Mouse (Mus musculus) layer of hippocampus, adult 6 months (tissue): ENCODE results near the gene Tecpr2. TPM values are rescaled to one million over a fixed set of nuclear protein-coding genes. Genes with fewer than 3 reads are reported as not detected.

Source experiments
- long read RNA-seq, 2 experiments: library from polyadenylated mRNA; unstranded; transcript quantifications; one replicate each; pipeline ENCODE4 v2.0.0; 2019 to 2020
- polyA plus RNA-seq: library from polyadenylated mRNA; unstranded; fragments of <200 nt; fragmentation: Nextera tagmentation; gene quantifications from 2 replicates; pipeline ENCODE4 v1.2.3, GENCODE M21; 2021

Tecpr2 gene
- 6.4 and 7.0 TPM in 2 replicates for polyA plus RNA-seq
- long read RNA-seq, experiment 1, full-length matches to known transcripts = 1 of 18 reads
- long read RNA-seq, experiment 1, partial matches to known transcripts = 6 of 18 reads
- long read RNA-seq, experiment 1, other reads (novel, unspliced or antisense) = 11 of 18 reads
- long read RNA-seq, experiment 2, full-length matches to known transcripts = 10 of 58 reads
- long read RNA-seq, experiment 2, partial matches to known transcripts = 41 of 58 reads
- long read RNA-seq, experiment 2, other reads (novel, unspliced or antisense) = 7 of 58 reads

DNA sequence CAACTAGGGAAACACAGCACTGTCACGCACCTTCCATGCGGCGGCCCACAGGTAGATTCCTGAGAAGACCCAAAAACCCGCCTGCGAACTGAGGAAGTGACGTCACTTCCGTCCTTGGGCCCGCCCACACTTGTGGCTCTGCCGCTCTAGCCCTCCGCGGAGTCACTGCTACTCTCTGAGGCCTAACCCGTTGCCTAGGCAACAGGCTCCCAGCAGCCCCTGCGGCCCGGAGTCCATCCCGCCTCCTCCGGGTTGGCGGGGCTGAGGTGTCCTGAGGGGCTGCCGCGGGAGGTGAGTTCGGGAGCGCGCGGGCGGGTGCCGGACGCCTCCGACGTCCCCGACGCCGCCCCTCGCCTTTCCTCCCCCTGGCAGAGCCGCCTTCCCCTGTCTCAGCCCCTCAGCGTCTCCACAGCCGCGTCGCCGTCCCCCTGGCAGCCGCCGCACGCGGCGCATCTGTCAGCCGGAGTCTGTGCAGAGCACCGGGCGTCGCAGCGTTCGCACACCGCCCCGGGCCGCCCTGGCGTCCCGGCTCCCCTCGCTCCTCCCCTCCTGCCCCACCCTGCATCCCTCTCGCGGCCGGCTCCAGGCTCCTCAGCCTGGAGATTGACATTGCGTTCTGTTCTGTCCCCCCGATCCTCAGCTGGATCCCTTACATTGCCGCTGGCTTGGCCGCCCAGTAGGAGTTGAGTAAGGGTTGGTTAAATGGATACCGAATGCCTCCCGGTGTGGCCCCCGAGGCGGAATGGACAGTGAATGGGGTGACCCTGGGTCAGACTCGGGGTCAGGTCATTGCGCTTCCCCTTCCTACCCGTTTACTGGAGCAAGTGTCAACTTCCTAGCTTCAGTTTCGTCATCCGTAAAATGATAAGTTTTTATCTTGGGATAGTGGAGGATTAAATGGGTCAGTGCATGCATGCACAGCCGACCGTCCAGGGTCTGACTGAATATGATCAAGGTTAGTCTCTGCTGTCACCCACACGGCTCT is at the start of gene Tecpr2, which contains the start of gene Cinp:
Gene Tecpr2, plus strand, starts transcription at position 229 of the 985 bp plus-strand sequence.
Gene Cinp, minus strand, starts transcription at position 110 of the 985 bp plus-strand sequence.

DNA sequence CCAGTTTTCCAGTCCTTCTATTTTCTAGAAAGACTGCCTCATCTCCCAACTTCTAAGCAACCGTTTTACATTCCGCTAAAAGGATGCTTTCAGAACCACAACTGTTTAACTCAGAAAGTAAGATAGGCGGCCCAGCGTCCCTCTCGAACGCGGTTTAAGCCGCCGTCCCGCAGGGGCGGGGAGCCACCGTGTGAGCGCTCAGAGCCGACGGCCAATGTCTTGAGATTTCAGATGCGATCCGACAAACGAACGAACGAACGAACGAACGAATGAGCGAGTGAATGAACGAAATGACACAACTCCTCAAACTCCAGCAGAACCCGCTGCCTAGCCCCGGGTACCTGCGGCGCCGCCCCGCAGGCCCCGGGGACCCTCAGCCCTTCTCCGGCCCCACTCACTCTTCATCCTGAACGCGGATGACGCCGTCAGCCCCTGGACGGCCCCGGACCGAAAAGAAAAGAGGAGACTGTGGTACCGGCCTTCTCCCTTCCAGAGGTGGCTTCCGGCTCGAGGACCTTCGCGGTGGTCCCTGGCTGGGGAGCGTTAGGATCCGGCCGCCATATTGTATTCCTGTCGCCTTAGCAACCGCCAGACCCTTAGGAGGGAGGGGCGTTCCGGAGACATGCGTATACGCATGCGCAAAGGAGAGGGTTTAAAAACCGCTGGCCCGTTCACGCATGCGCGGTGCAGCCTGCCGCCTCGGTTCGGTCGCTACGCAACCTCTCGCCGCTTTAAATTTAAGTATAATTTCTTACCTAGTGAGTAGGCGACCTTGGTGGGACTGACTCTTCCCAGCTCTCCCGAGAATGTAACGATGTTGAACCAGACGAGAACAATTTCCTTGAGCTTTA is 48.5 kb upstream of the Tecpr2 start, which contains the start of gene Mok:
Gene Mok, minus strand, starts transcription at position 592 of the 851 bp plus-strand sequence.

DNA sequence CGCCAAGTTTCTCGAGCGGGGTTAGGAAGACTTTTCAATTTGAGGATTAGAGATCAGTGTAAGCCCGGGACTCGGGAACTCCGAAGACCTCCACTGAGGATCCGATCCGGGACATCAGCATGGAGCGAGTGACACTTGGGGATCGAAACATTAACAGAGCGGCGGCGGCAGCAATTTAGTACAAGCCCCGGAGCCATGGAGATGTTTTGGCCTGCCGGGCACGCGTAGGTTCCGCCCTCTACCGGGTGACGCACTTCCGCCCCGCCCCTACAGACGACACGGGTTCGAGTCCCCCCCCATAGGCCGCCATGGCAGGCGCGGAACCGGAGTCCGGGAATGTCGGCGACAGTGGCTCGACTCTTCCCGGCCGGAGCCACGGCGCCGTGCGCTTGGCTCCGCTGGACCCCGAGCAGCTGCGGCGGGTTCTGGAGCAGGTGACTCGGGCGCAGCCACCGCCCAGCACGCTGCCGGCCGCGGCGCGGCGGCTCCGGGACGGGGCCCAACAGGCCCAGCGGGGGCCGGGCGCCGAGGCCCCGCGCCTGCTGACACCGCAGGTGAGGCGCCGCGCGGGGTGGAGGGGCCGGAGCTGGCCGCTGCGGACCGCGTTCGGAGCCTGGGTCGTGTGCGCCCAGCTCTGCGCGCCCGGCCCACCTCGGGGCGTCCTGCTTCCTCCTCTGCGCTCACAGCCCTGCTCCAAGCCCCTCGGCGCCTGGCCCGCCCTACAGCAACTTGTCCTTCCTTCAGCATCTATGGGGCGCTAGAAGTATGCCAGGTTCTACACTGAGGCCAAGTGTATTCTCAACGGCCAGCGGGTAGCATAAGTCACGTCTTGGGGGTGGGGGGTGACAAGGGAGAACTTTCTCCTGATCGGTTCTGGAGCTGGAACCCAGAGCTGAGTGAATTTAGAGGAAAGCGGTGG is 38.8 kb upstream of the Tecpr2 start, which contains the start of gene Zfp839:
Gene Zfp839, plus strand, starts transcription at position 244 of the 919 bp plus-strand sequence.

DNA sequence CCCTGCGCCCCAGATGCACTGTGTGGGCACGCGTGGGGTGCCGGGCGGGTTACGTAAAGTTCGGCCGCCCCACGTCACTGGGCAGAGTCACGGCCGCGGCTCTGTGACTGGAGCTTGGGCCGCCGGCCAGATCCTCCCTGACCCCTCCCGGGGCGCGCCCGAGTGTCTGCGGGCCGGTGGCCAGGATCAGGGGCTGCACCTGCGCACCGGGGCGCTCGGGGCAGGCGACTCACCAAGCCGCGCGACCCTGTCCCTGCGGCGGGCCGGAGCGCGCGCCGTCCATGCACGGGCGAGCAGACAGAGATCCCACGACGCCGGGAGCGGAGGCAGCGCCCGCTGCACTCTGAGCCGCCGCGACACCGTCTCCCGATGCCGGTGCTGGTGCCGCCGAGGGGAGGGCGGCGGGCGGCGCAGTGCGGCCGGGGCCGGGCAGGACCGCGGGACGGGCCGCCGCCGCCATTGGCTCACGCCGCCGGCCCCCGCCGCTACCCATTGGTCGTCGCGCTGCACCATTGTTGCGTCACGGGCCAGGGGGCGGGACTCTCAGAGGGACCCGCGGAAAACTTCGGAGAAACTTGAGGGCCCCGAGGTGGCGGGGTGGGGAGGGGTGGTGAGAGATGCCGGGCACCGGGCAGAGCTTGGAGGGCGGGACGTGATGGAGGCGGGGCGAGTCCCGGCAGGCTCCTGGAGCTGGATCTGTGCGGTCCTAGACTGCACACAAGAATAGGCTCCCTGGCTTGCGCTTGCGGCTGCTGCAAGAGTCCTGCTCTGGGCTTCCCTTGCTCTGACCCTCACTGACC is 89.7 kb downstream of the Tecpr2 start, which contains the start of gene Ankrd9:
Gene Ankrd9, minus strand, starts transcription at position 434 of the 800 bp plus-strand sequence.

Other genes starting within 250 kb of the Tecpr2 start
- gene 1700001K19Rik, start 206.6 kb upstream of the Tecpr2 start, polyA plus RNA-seq = not detected in 2 replicates
- 764 and 832 TPM in 2 replicates for gene Hsp90aa1, start 186.5 kb upstream of the Tecpr2 start, polyA plus RNA-seq
- 13.3 and 15.2 TPM in 2 replicates for gene Wdr20, start 151.3 kb upstream of the Tecpr2 start, polyA plus RNA-seq
- gene Mok, start 48.3 kb upstream of the Tecpr2 start, polyA plus RNA-seq = 4.6 and 5.0 TPM in 2 replicates
- 1.0 and 1.4 TPM in 2 replicates for gene Zfp839, start 39.0 kb upstream of the Tecpr2 start, polyA plus RNA-seq
- 63.0 and 65.4 TPM in 2 replicates for gene Cinp, start 119 bp upstream of the Tecpr2 start, polyA plus RNA-seq
- 26.3 and 28.0 TPM in 2 replicates for gene Ankrd9, start 89.8 kb downstream of the Tecpr2 start, polyA plus RNA-seq
- 1.7 and 2.0 TPM in 2 replicates for gene Rcor1, start 150.1 kb downstream of the Tecpr2 start, polyA plus RNA-seq